Comparison of ENCODE assay signal across 8 mouse cellular contexts in genomic region chr10:52742671-52743379, GRCm38 (mm10). TPM values are rescaled to one million over a fixed set of nuclear protein-coding genes. Genes with fewer than 3 reads are reported as not detected.
A peak's percentile ranks its signal among the peaks of the same experiment; 100 is the strongest.
DNase-seq lines count a peak whose midpoint lies in the region; ATAC-seq lines count a peak whose summit lies in the region.

No protein-coding gene starts in this region.

- DNase-seq in lung, postnatal 25 days (ENCODE audit: low spot score) = no peak
- peak; percentile 81 for DNase-seq in embryonic facial prominence, embryonic 10.5 days (ENCODE audit: low spot score)
- DNase-seq in kidney, adult 9 months = peak; percentile 15
- DNase-seq in MN1 (ENCODE audit: low spot score) = no peak
- no peak for DNase-seq in adrenal gland, postnatal 36 days
- no peak for DNase-seq in heart, postnatal 4 days

- no peak overlapping the region for H3K9ac ChIP-seq in lung, embryonic 16.5 days (ENCODE audit: low read length)
- no peak overlapping the region for H3K9ac ChIP-seq in midbrain, embryonic 12.5 days (replicated peaks)

- no peak overlapping the region for H3K4me3 ChIP-seq in lung, embryonic 16.5 days (ENCODE audit: low read length)
- H3K4me3 ChIP-seq in embryonic facial prominence, embryonic 10.5 days = peak overlapping the region; percentile 21; the same call in 1 of the 2 replicates
- no peak overlapping the region for H3K4me3 ChIP-seq in midbrain, embryonic 12.5 days

- no peak overlapping the region for H3K27ac ChIP-seq in lung, embryonic 16.5 days (ENCODE audit: low read length)
- peak overlapping the region; percentile 59 for H3K27ac ChIP-seq in embryonic facial prominence, embryonic 10.5 days (replicated peaks)
- peak overlapping the region; percentile 81 for H3K27ac ChIP-seq in midbrain, embryonic 12.5 days (replicated peaks)

- no peak overlapping the region for H3K4me2 ChIP-seq in lung, embryonic 16.5 days (ENCODE audit: low read depth, low read length)
- peak overlapping the region; percentile 35 for H3K4me2 ChIP-seq in midbrain, embryonic 12.5 days (replicated peaks)

- 0 out of 2 replicates have a peak, but pooled peaks have one; percentile 36 for ATAC-seq in lung, embryonic 16.5 days (ENCODE audit: low read depth)
- ATAC-seq in midbrain, embryonic 12.5 days (ENCODE audit: low FRiP score, low read depth) = peak; percentile 99

- no peaks in the 10 kb centered on the region for H3K4me1 ChIP-seq in lung, embryonic 16.5 days (replicated peaks; ENCODE audit: control insufficient read depth, insufficient read depth, low read length)
- H3K4me1 ChIP-seq in embryonic facial prominence, embryonic 10.5 days = peaks cover 11% of the 10 kb centered on the region
- peaks cover 18% of the 10 kb centered on the region for H3K4me1 ChIP-seq in midbrain, embryonic 12.5 days

- no peaks in the 10 kb centered on the region for H3K9me3 ChIP-seq in lung, embryonic 16.5 days (ENCODE audit: control insufficient read depth, low read length)
- no peaks in the 10 kb centered on the region for H3K9me3 ChIP-seq in embryonic facial prominence, embryonic 10.5 days
- H3K9me3 ChIP-seq in midbrain, embryonic 12.5 days = no peaks in the 10 kb centered on the region

- no peaks in the 10 kb centered on the region for H3K36me3 ChIP-seq in lung, embryonic 16.5 days (ENCODE audit: control insufficient read depth, insufficient read depth, low read length)
- no peaks in the 10 kb centered on the region for H3K36me3 ChIP-seq in embryonic facial prominence, embryonic 10.5 days (replicated peaks)
- no peaks in the 10 kb centered on the region for H3K36me3 ChIP-seq in midbrain, embryonic 12.5 days

- WGBS in lung, embryonic 16.5 days = 18% methylated on average over 10 of the region's 10 CpGs
- 7% methylated on average over 10 of the region's 10 CpGs for WGBS in embryonic facial prominence, embryonic 10.5 days
- WGBS in midbrain, embryonic 12.5 days = 3% methylated on average over 10 of the region's 10 CpGs

- H3K27me3 ChIP-seq in lung, embryonic 16.5 days (ENCODE audit: control insufficient read depth, insufficient read depth, low read depth, low read length) = no peaks in the 10 kb centered on the region
- no peaks in the 10 kb centered on the region for H3K27me3 ChIP-seq in embryonic facial prominence, embryonic 10.5 days (replicated peaks; ENCODE audit: low read depth, poor library complexity, severe bottlenecking)
- H3K27me3 ChIP-seq in midbrain, embryonic 12.5 days = no peaks in the 10 kb centered on the region

RNA-seq across cellular contexts. Expression of gene Slc35f1, which starts 52.5 kb away (rescaled TPM):
- 0.93 and 1.1 TPM in 2 replicates for polyA plus RNA-seq in lung, embryonic 16.5 days (2015; fragmentation: Nextera tagmentation; extraction: Ambion mirVana)
- 3.6 and 4.9 TPM in 2 replicates for polyA plus RNA-seq in embryonic facial prominence, embryonic 10.5 days (2016; fragmentation: Nextera tagmentation; extraction: Ambion mirVana)
- polyA plus RNA-seq in midbrain, embryonic 12.5 days (2016; fragmentation: Nextera tagmentation; extraction: Ambion mirVana) = 24.8 and 30.3 TPM in 2 replicates
- total RNA-seq in adrenal gland, postnatal 36 days (2021) = under 1 TPM; 0.73 to 0.89 TPM
- 1 to 10 TPM; 1.5 to 1.8 TPM for total RNA-seq in heart, postnatal 4 days (2021)

Comparison
In these comparisons a context has a peak if more than half of its experiments do, and no peak if none do; other contexts are left out.
1. DNase-seq: peak in embryonic facial prominence, embryonic 10.5 days (single experiment) and kidney, adult 9 months (single experiment); none in lung, postnatal 25 days (single experiment), MN1 (single experiment), adrenal gland, postnatal 36 days (0 of 2) and heart, postnatal 4 days (single experiment).